8 mouse cellular contexts compared by ENCODE assay signal in genomic region chr14:21854271-21854670, GRCm38 (mm10). TPM values are rescaled to one million over a fixed set of nuclear protein-coding genes. Genes with fewer than 3 reads are reported as not detected.
DNase-seq lines count a peak whose midpoint lies in the region; ATAC-seq and TF ChIP-seq lines count a peak whose summit lies in the region.

No protein-coding gene starts in this region.

- no peak overlapping the region for H3K27ac ChIP-seq in kidney, embryonic 15.5 days
- no peak overlapping the region for H3K27ac ChIP-seq in embryonic facial prominence, embryonic 12.5 days
- H3K27ac ChIP-seq in limb, embryonic 14.5 days (replicated peaks; ENCODE audit: low read depth, low read length) = no peak overlapping the region

- H3K9ac ChIP-seq in kidney, embryonic 15.5 days = no peak overlapping the region
- no peak overlapping the region for H3K9ac ChIP-seq in embryonic facial prominence, embryonic 12.5 days
- no peak overlapping the region for H3K9ac ChIP-seq in limb, embryonic 14.5 days (ENCODE audit: low read depth, low read length, severe bottlenecking)

- no peak overlapping the region for H3K4me3 ChIP-seq in kidney, embryonic 15.5 days (replicated peaks)
- H3K4me3 ChIP-seq in embryonic facial prominence, embryonic 12.5 days = no peak overlapping the region
- no peak overlapping the region for H3K4me3 ChIP-seq in limb, embryonic 14.5 days (replicated peaks; ENCODE audit: low read length)

- peaks cover 40% of the 10 kb centered on the region for H3K4me1 ChIP-seq in kidney, embryonic 15.5 days
- peaks cover 15% of the 10 kb centered on the region for H3K4me1 ChIP-seq in embryonic facial prominence, embryonic 12.5 days
- H3K4me1 ChIP-seq in limb, embryonic 14.5 days (ENCODE audit: control insufficient read depth, insufficient read depth, low read length) = peaks cover 7% of the 10 kb centered on the region

- no peaks in the 10 kb centered on the region for H3K36me3 ChIP-seq in kidney, embryonic 15.5 days
- H3K36me3 ChIP-seq in embryonic facial prominence, embryonic 12.5 days = no peaks in the 10 kb centered on the region
- no peaks in the 10 kb centered on the region for H3K36me3 ChIP-seq in limb, embryonic 14.5 days (ENCODE audit: control insufficient read depth, insufficient read depth, low read length)

- TF ChIP-seq POLR2A in limb, embryonic 14.5 days (IDR thresholded peaks at IDR 0.05; ENCODE audit: borderline replicate concordance, extremely low read depth, insufficient read depth, insufficient read length) = no peak

- no peak for ATAC-seq in cerebellum, adult (ENCODE audit: insufficient number of reproducible peaks, low FRiP score, low TSS enrichment)
- no peak for ATAC-seq in kidney, embryonic 15.5 days (replicated peaks; ENCODE audit: low FRiP score)
- no peak for ATAC-seq in embryonic facial prominence, embryonic 12.5 days (ENCODE audit: insufficient number of reproducible peaks, insufficient read depth, low FRiP score, low TSS enrichment)
- no peak for ATAC-seq in limb, embryonic 14.5 days (ENCODE audit: low FRiP score, low read depth)
- no peak for ATAC-seq in monocyte, adult 5-6 weeks (replicated peaks; ENCODE audit: insufficient number of reproducible peaks, low FRiP score, low TSS enrichment, poor library complexity, severe bottlenecking)

- DNase-seq in cerebellum, adult 9-10 months = peak; percentile 15
- no peak for DNase-seq in kidney, postnatal 4 days
- peak; percentile 15 for DNase-seq in limb, embryonic 14.5 days (ENCODE audit: low spot score)
- DNase-seq in cerebellum, postnatal 25 days = no peak

- H3K27me3 ChIP-seq in kidney, embryonic 15.5 days = no peaks in the 10 kb centered on the region
- H3K27me3 ChIP-seq in embryonic facial prominence, embryonic 12.5 days = no peaks in the 10 kb centered on the region
- H3K27me3 ChIP-seq in limb, embryonic 14.5 days (ENCODE audit: control insufficient read depth, insufficient read depth, low read length) = no peaks in the 10 kb centered on the region

- 67% methylated on average over 9 of the region's 9 CpGs for WGBS in kidney, embryonic 15.5 days
- WGBS in embryonic facial prominence, embryonic 12.5 days = 81% methylated on average over 9 of the region's 9 CpGs
- 65% methylated on average over 9 of the region's 9 CpGs for WGBS in limb, embryonic 14.5 days

- H3K9me3 ChIP-seq in kidney, embryonic 15.5 days (replicated peaks) = no peaks in the 10 kb centered on the region
- no peaks in the 10 kb centered on the region for H3K9me3 ChIP-seq in embryonic facial prominence, embryonic 12.5 days
- no peaks in the 10 kb centered on the region for H3K9me3 ChIP-seq in limb, embryonic 14.5 days (ENCODE audit: control insufficient read depth, low read length)

- peak overlapping the region; percentile 60 for H3K4me2 ChIP-seq in kidney, embryonic 15.5 days
- peak overlapping the region; percentile 44; the same call in 1 of the 2 replicates for H3K4me2 ChIP-seq in embryonic facial prominence, embryonic 12.5 days (replicated peaks)
- peak overlapping the region; percentile 45 for H3K4me2 ChIP-seq in limb, embryonic 14.5 days (replicated peaks; ENCODE audit: low read depth, low read length, severe bottlenecking)

RNA-seq across cellular contexts. Expression of gene Comtd1, which starts 5.5 kb away (rescaled TPM):
- 26.2 TPM in 2 replicates for polyA plus RNA-seq in kidney, embryonic 15.5 days (2015; fragmentation: Nextera tagmentation; extraction: Ambion mirVana)
- polyA plus RNA-seq in embryonic facial prominence, embryonic 12.5 days (2016; fragmentation: Nextera tagmentation; extraction: Ambion mirVana) = 20.1 and 22.1 TPM in 2 replicates
- polyA plus RNA-seq in limb, embryonic 14.5 days (2012; rRNA removed) = 16.0 and 18.0 TPM in 2 replicates
- 24.7 and 26.5 TPM in 2 replicates for polyA plus RNA-seq in limb, embryonic 14.5 days (2014; fragmentation: Nextera tagmentation; extraction: Ambion mirVana)
- 2.9 to 11.5 TPM (median 8.0 TPM) in 3 replicates for total RNA-seq in monocyte, adult 5-6 weeks (2017)

RNA-seq across cellular contexts. Expression of gene Vdac2, which starts 29.2 kb away (rescaled TPM):
- polyA plus RNA-seq in kidney, embryonic 15.5 days (2015; fragmentation: Nextera tagmentation; extraction: Ambion mirVana) = 318 and 328 TPM in 2 replicates
- polyA plus RNA-seq in embryonic facial prominence, embryonic 12.5 days (2016; fragmentation: Nextera tagmentation; extraction: Ambion mirVana) = 231 and 240 TPM in 2 replicates
- polyA plus RNA-seq in limb, embryonic 14.5 days (2012; rRNA removed) = 146 and 150 TPM in 2 replicates
- 215 and 226 TPM in 2 replicates for polyA plus RNA-seq in limb, embryonic 14.5 days (2014; fragmentation: Nextera tagmentation; extraction: Ambion mirVana)
- total RNA-seq in monocyte, adult 5-6 weeks (2017) = 210 to 264 TPM (median 238 TPM) in 3 replicates

Comparison
In these comparisons a context has a peak if more than half of its experiments do, and no peak if none do; other contexts are left out.
1. DNase-seq: peak in cerebellum, adult 9-10 months (single experiment) and limb, embryonic 14.5 days (single experiment); none in kidney, postnatal 4 days (0 of 2) and cerebellum, postnatal 25 days (0 of 2).
2. Peak in every context shown above with its lines, with median percentiles within 50 percentile points of each other: H3K4me2 ChIP-seq.